19 mouse cellular contexts compared by ENCODE assay signal in the genomic region with DNA sequence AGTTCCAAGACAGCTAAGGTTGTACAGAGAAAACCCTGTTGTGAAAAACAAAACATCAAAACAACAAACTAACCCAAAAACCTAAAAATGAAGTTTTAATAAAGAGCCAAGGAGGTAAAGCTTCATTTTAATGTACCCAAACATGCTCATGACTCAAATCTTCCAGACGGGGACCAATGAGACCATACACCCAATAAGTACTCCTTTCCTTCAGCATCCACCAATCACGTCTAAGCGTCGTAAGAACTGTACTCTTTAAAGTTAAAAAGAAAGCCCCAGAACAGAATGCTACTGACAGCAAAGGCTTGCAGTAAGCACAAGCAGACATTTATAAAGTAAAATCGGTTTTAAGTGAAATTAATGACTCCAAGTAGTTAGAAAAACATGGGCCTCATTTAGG. TPM values are rescaled to one million over a fixed set of nuclear protein-coding genes. Genes with fewer than 3 reads are reported as not detected.
DNase-seq lines count a peak whose midpoint lies in the region; ATAC-seq and TF ChIP-seq lines count a peak whose summit lies in the region.
"Had no signal": no experiment of that assay in that cellular context is flagged by ENCODE, and none has a peak within 500 bp of the region (broad histone marks: within the 10 kb centered on the region; RNA-seq: fewer than 3 reads in every experiment).

No protein-coding gene starts in this region.

- 0 out of 2 replicates have a peak, but pooled peaks cover 2% of the 10 kb centered on the region for H3K36me3 ChIP-seq in ES-Bruce4 (ENCODE audit: control insufficient read depth, insufficient read depth, low read length, poor library complexity, severe bottlenecking)
- H3K36me3 ChIP-seq: hindbrain, embryonic 12.5 days; hindbrain, embryonic 15.5 days had no signal

- H3K27me3 ChIP-seq in ES-Bruce4 (ENCODE audit: control insufficient read depth, insufficient read depth, low read length, poor library complexity, severe bottlenecking): no peaks in the 10 kb centered on the region
- H3K27me3 ChIP-seq: forebrain, embryonic 13.5 days; hindbrain, embryonic 12.5 days; hindbrain, embryonic 15.5 days had no signal

- peak; percentile 85 for ATAC-seq in inflammation-experienced regulatory T-cells, adult 6 months
- ATAC-seq: forebrain, embryonic 13.5 days; forebrain, postnatal 0 days; intestine, embryonic 16.5 days had no signal

- no peak overlapping the region for H3K27ac ChIP-seq in ES-Bruce4 (ENCODE audit: insufficient read depth, low read length)
- H3K27ac ChIP-seq: forebrain, embryonic 10.5 days; forebrain, embryonic 13.5 days; gastrocnemius, adult 2 months; hindbrain, embryonic 12.5 days; hindbrain, embryonic 15.5 days had no signal

- no peak overlapping the region for H3K4me3 ChIP-seq in ES-Bruce4 (ENCODE audit: low read depth, low read length)
- H3K4me3 ChIP-seq: forebrain, embryonic 10.5 days; forebrain, embryonic 13.5 days; gastrocnemius, adult 2 months; hindbrain, embryonic 12.5 days; hindbrain, embryonic 15.5 days had no signal

- peaks cover 8% of the 10 kb centered on the region for H3K4me1 ChIP-seq in ES-Bruce4 (ENCODE audit: control insufficient read depth, insufficient read depth, low read length)

- no peak for TF ChIP-seq POLR2A in ES-Bruce4 (IDR thresholded peaks at IDR 0.05; ENCODE audit: insufficient read depth, low read length)

- H3K9ac ChIP-seq in ES-Bruce4 (ENCODE audit: low read depth, poor library complexity, severe bottlenecking): 0 out of 2 replicates have a peak overlapping the region, but pooled peaks have one; percentile 9
- H3K9ac ChIP-seq: forebrain, embryonic 13.5 days; forebrain, postnatal 0 days; hindbrain, embryonic 12.5 days; hindbrain, embryonic 15.5 days had no signal

- no peak for TF ChIP-seq CTCF in ES-Bruce4 (IDR thresholded peaks at IDR 0.05; ENCODE audit: low read depth, low read length)

- no peaks in the 10 kb centered on the region for H3K9me3 ChIP-seq in ES-Bruce4 (replicated peaks; ENCODE audit: control insufficient read depth, insufficient read depth, low read length, poor library complexity, severe bottlenecking)
- H3K9me3 ChIP-seq: forebrain, embryonic 10.5 days; forebrain, embryonic 13.5 days; hindbrain, embryonic 12.5 days; hindbrain, embryonic 15.5 days had no signal

- TF ChIP-seq EP300 in ES-Bruce4 (IDR thresholded peaks at IDR 0.05; ENCODE audit: insufficient read depth, low read depth, low read length): no peak

- DNase-seq in CD4-positive, CD25-positive, alpha-beta regulatory T cell, adult 2 months (ENCODE audit: low read depth, low spot score): peak; percentile 83
- no peak for DNase-seq in adrenal gland, adult 8-10 months
- no peak for DNase-seq in cerebellum, adult 18-20 months
- no peak for DNase-seq in kidney, adult 9 months
- DNase-seq: adrenal gland, postnatal 14 days; cerebellum, adult 11 months; cerebellum, adult 8-10 months; cerebellum, postnatal 14 days; forebrain, postnatal 0 days; gastrocnemius, adult 2 months; gastrocnemius, postnatal 14 days; heart, adult 11 months had no signal

RNA-seq across cellular contexts. Expression of gene Tmem131, which starts 33.1 kb away (rescaled TPM):
- 77.1 and 77.7 TPM in 2 replicates for polyA plus RNA-seq in ES-Bruce4 (2011; ENCODE audit: insufficient read depth, insufficient read length, low read depth, missing spikeins)
- 10 to 100 TPM in 2 of 3 experiments, 1 to 10 TPM in 1; 7.5 to 15.1 (median 13.0) TPM for polyA plus RNA-seq in inflammation-experienced regulatory T-cells, adult 6 months (2017; shearing (Covaris generic))
- 10 to 100 TPM; 38.4 to 51.7 (median 48.2) TPM for total RNA-seq in adrenal gland, adult 8-10 months (2022)
